In genomic region chr17:34744611-34745010, GRCm38 (mm10) we compare ENCODE assay signal across 7 mouse cellular contexts. TPM values are rescaled to one million over a fixed set of nuclear protein-coding genes. Genes with fewer than 3 reads are reported as not detected.
"Had no signal": no experiment of that assay in that cellular context is flagged by ENCODE, and none has a peak within 500 bp of the region (broad histone marks: within the 10 kb centered on the region; RNA-seq: fewer than 3 reads in every experiment).

No protein-coding gene starts in this region.

RNA-seq across cellular contexts. Expression of gene C4b, which starts 0.9 kb away (rescaled TPM):
- polyA plus RNA-seq: neural tube, embryonic 14.5 days had no signal

RNA-seq across cellular contexts. Expression of gene Cyp21a1, which starts 59.8 kb away (rescaled TPM):
- total RNA-seq: neutrophil, adult 5-6 weeks had no signal
- polyA plus RNA-seq: neural tube, embryonic 14.5 days; neural tube, embryonic 15.5 days; stomach, embryonic 14.5 days; stomach, postnatal 0 days; thymus, postnatal 0 days; urinary bladder, adult 2 months had no signal
